Mouse (Mus musculus): ENCODE measurements around the gene Stoml2.

The Stoml2 gene

DNA sequence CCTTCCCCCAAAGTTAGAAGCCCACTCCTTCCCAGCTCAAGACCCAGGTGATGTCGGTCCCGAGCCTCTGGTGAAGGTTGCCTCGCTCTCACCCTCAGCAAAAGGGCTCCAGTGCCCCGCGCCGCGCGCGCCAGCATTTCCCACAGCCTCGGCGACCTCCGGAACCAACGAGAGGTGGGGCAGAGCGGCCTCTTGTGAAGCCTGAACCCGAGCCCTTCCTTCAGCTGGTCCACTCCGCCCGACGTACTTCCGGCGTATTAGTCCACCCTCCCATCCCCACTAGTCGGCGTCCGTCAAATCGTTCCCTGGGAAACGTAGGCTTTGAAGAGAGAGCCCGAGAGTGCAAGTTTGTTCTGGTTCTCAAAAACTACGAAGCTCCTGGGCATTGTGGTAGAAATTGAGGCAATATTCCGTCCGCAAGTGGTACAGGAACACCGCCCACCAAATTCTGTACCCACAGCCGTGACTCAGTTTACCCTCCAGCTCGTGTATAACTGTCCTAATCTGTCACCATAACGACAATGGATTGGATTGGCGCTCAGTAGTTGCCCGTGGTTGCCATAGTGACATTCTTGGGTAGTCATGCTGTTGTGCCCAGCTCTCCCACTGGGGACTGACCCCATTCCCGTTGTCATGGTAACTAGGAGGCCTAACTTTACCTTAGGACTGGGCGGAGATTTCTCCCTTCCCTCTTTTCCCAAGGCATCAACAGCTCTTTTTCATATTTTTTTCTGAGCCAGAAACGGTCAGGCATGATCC, at the start of gene Stoml2:
Stoml2 (minus strand) TSS at position 474 of the 759 bp plus-strand sequence.
- peak; percentile 97 for DNase-seq (ENCODE audit: low spot score)

GRCm38 (mm10) chr4:43078071-43078718, 46.7 kb upstream of the Stoml2 start:
- no peak for DNase-seq (ENCODE audit: low spot score)

GRCm38 (mm10) chr4:43074923-43075322, 43.4 kb upstream of the Stoml2 start:
- no peak for DNase-seq (ENCODE audit: low spot score)

DNA sequence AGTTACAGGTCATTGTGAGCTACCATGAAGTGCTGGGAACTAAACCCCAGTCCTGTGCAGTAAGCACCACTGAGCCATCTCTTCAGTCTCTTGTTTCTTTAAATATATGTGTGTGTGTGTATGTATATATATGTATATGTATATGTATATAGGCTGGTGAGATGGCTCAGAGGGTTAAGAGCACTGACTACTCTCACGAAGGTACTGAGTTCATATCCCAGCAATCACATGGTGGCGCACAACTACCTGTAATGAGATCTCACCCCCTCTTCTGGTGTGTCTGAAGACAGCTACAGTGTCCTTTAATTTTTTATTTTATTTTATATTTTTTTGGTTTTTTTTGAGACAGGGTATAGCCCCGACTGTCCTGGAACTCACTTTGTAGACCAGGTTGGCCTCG, 34.0 kb upstream of the Stoml2 start:
- DNase-seq (ENCODE audit: low spot score) = no peak

DNA sequence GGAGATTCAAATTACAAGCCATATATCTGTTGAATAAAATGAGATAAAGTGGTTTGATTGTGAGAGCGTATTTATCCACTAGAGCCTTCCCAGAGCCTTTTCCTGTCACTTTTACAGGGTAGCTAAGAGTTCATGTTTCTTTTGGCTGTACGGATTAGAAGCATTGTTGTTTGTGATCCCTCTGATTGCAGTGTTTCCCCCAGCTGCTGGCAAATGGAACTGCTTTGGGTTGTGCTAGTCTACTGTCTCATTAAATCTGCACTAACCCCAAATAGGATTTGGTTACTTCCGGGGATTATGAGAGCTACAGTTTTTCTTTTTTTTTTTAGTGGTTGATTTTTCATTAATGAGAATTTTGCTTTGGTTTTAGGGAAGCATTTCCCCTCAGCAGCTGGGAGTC, 28.8 kb upstream of the Stoml2 start:
- no peak for DNase-seq (ENCODE audit: low spot score)

- no peak for DNase-seq (ENCODE audit: low spot score)
Observed at GRCm38 (mm10) chr4:43059697-43060096, 28.2 kb upstream of the Stoml2 start.

GRCm38 (mm10) chr4:43058753-43059654, 27.5 kb upstream of the Stoml2 start, which contains the start of gene Unc13b:
Gene Unc13b (plus strand): TSS chr4:43058953.
- DNase-seq (ENCODE audit: low spot score) = peak; percentile 93

- DNase-seq (ENCODE audit: low spot score) = no peak
Observed at GRCm38 (mm10) chr4:43058392-43058752, 26.9 kb upstream of the Stoml2 start.

DNA sequence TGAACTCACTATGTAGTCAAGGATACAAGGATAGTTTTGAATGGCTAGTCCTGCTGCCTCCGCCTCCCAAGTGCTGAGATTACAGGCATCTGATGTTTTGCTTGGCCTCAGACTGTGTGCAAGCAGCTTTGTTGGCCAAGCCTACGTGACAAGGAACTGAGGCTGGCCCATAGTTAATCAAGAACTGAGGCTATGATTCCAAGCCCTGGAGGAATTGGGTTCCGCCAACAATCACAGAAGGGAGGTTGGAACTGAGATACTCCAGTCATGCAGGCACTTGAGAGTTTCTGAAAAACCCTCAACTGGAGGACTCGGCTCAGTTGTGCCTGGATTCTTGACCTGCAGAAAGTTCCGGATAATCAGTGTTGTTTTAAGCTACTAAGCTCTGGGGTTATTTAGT, 26.1 kb upstream of the Stoml2 start:
- DNase-seq (ENCODE audit: low spot score) = no peak

DNA sequence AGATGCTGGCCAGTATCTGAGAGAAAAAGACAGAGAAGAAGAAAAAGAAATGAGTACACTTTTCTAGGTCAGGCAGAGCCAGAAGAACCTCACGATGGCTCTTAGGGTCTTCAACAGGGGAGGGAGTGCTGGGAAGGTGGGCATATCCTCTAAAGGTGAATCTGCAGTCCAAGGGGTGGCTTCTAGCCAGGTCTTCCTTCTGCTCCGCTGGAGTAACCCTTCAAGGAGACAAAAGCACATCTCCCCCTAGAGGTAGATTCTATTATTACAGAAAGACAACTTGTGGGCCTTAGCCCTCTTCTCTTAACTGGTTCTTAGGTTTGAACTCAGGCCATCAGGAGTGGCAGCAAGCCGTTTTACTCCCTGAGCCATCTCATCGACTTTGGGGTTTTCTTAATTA, 21.1 kb upstream of the Stoml2 start:
- peak; percentile 87 for DNase-seq (ENCODE audit: low spot score)

GRCm38 (mm10) chr4:43047231-43047630, 15.7 kb upstream of the Stoml2 start:
- DNase-seq (ENCODE audit: low spot score) = peak; percentile 94

GRCm38 (mm10) chr4:43046607-43047006, 15.1 kb upstream of the Stoml2 start:
- no peak for DNase-seq (ENCODE audit: low spot score)

DNA sequence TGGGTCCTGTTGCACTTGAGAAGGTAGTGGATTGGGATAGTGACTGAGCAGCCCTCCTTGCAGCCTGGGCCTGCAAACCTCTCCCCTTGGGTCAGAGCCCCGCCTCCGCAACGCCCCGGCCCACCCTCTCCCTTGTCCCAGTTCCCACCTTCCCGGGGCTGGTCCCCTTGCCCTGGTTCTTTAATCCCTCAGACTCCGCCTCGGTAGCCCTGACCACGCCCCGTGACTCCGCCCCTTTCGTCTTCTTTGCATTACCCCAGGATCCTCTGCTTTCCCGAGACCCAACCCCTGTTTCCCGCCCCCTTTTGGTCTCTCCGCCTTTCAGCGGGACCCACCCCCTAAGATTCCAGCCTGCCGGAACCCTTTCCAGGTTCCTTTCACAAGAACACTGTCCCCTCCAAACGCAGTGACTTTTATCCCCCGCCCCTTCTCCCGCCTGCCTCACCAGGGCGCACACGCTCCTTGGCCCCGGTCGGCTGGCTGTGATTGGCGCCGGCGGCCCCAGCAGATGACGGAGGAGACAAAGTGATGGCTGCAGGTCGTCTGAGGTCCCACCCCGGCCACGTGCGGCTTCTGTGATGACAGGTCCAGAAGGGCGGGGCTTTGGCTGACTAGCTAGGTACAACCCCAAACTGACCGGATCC, 14.3 kb upstream of the Stoml2 start, which contains the start of gene Fam214b:
Fam214b (minus strand) TSS at position 562 of the 644 bp plus-strand sequence.
- peak; percentile 99 for DNase-seq (ENCODE audit: low spot score)

DNA sequence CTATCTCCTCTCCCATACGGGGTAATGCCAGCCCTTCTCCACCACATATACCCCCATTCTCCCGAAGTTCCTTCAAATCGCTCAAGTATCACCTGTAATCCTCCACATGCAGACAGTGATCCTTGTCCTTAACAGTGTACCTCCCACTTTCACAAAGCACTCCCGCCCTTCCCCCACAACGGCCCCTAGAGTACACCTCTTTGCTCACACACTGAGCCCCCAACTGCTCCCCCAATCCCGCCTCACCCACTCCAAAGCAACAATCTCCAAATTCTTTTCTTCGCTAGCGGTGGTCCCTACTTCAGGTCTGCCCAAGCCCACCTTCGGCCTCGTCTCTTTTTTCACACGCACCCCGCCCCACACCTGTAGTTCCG, 13.8 kb upstream of the Stoml2 start:
- peak; percentile 32 for DNase-seq (ENCODE audit: low spot score)

DNA sequence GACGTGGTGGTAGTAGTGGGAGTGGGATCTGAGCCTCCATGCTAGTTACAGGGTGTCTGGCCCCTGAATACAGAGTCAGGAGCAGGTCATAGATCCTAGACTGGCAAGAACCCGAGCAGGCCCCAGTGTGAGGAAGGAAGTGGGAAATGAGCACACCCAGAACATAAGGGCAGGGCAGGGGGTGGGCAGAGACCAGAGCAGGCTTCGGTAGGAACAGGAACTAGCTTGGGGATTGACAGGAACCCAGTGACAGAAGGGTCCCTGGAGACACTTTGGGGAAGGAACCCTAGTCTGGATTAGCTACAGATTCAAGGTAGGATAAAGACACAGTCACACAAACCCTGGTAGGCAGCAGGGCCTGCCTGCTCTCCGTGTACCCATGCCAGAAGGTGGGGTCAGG, 13.2 kb upstream of the Stoml2 start:
- no peak for DNase-seq (ENCODE audit: low spot score)

- peak; percentile 94 for DNase-seq (ENCODE audit: low spot score)
Observed at GRCm38 (mm10) chr4:43043644-43044357, 12.3 kb upstream of the Stoml2 start.

- no peak for DNase-seq (ENCODE audit: low spot score)
Observed at GRCm38 (mm10) chr4:43040881-43041547, 9.5 kb upstream of the Stoml2 start.

GRCm38 (mm10) chr4:43040114-43040572, 8.6 kb upstream of the Stoml2 start:
- DNase-seq (ENCODE audit: low spot score) = peak; percentile 98

GRCm38 (mm10) chr4:43039609-43040008, 8.1 kb upstream of the Stoml2 start:
- DNase-seq (ENCODE audit: low spot score) = no peak

All from embryo, embryonic 10.5 days (tissue).